In genomic region chr8:109736819-109737218, GRCm38 (mm10) we compare ENCODE assay signal across 8 mouse cellular contexts. TPM values are rescaled to one million over a fixed set of nuclear protein-coding genes. Genes with fewer than 3 reads are reported as not detected.
DNase-seq lines count a peak whose midpoint lies in the region; ATAC-seq lines count a peak whose summit lies in the region.

No protein-coding gene starts in this region.

- ATAC-seq in kidney, embryonic 16.5 days (ENCODE audit: low FRiP score, low TSS enrichment): 0 out of 2 replicates have a peak, but pooled peaks have one; percentile 18
- no peak for ATAC-seq in hindbrain, embryonic 12.5 days (ENCODE audit: low FRiP score)

- H3K27me3 ChIP-seq in kidney, embryonic 16.5 days (ENCODE audit: insufficient read depth, low read length): no peaks in the 10 kb centered on the region
- H3K27me3 ChIP-seq in hindbrain, embryonic 12.5 days: no peaks in the 10 kb centered on the region
- no peaks in the 10 kb centered on the region for H3K27me3 ChIP-seq in midbrain, embryonic 10.5 days (ENCODE audit: low read depth, poor library complexity, severe bottlenecking)

- DNase-seq in kidney, adult 8-10 months: no peak
- no peak for DNase-seq in midbrain, embryonic 10.5 days (ENCODE audit: low spot score)
- DNase-seq in layer of hippocampus, postnatal 36 days: no peak
- no peak for DNase-seq in spleen, postnatal 36 days (ENCODE audit: low spot score in 2 of 2)
- no peak for DNase-seq in cerebellum, adult 8-10 months

- WGBS in kidney, embryonic 16.5 days: 5% methylated on average over 8 of the region's 8 CpGs
- 10% methylated on average over 8 of the region's 8 CpGs for WGBS in hindbrain, embryonic 12.5 days
- WGBS in midbrain, embryonic 10.5 days: 10% methylated on average over 8 of the region's 8 CpGs

- no peak overlapping the region; the same call in 1 of the 2 replicates for H3K27ac ChIP-seq in kidney, embryonic 16.5 days (ENCODE audit: low read length)
- H3K27ac ChIP-seq in brown adipose tissue, adult 24 weeks (replicated peaks; ENCODE audit: low read depth, low read length): peak overlapping the region; percentile 5; the same call in 1 of the 2 replicates
- no peak overlapping the region for H3K27ac ChIP-seq in hindbrain, embryonic 12.5 days
- H3K27ac ChIP-seq in midbrain, embryonic 10.5 days (replicated peaks): peak overlapping the region; percentile 96

- H3K9me3 ChIP-seq in kidney, embryonic 16.5 days (ENCODE audit: low read length): no peaks in the 10 kb centered on the region
- no peaks in the 10 kb centered on the region for H3K9me3 ChIP-seq in hindbrain, embryonic 12.5 days (replicated peaks)
- H3K9me3 ChIP-seq in midbrain, embryonic 10.5 days (replicated peaks): no peaks in the 10 kb centered on the region

- H3K36me3 ChIP-seq in kidney, embryonic 16.5 days (ENCODE audit: insufficient read depth, low read length): peaks cover 23% of the 10 kb centered on the region
- H3K36me3 ChIP-seq in hindbrain, embryonic 12.5 days: peaks cover 31% of the 10 kb centered on the region
- peaks cover 34% of the 10 kb centered on the region for H3K36me3 ChIP-seq in midbrain, embryonic 10.5 days

- H3K4me3 ChIP-seq in kidney, embryonic 16.5 days (ENCODE audit: low read length): peak overlapping the region; percentile 85
- peak overlapping the region; percentile 97 for H3K4me3 ChIP-seq in brown adipose tissue, adult 24 weeks (ENCODE audit: insufficient read depth, low read depth, low read length)
- H3K4me3 ChIP-seq in hindbrain, embryonic 12.5 days: peak overlapping the region; percentile 85
- H3K4me3 ChIP-seq in midbrain, embryonic 10.5 days: peak overlapping the region; percentile 98

- peak overlapping the region; percentile 71 for H3K4me2 ChIP-seq in kidney, embryonic 16.5 days (replicated peaks; ENCODE audit: low read depth, low read length)
- peak overlapping the region; percentile 96 for H3K4me2 ChIP-seq in hindbrain, embryonic 12.5 days (replicated peaks)

- H3K9ac ChIP-seq in kidney, embryonic 16.5 days (replicated peaks; ENCODE audit: low read length): peak overlapping the region; percentile 93
- peak overlapping the region; percentile 94 for H3K9ac ChIP-seq in hindbrain, embryonic 12.5 days

- peaks cover 12% of the 10 kb centered on the region for H3K4me1 ChIP-seq in kidney, embryonic 16.5 days (ENCODE audit: insufficient read depth, low read length)
- no peaks in the 10 kb centered on the region for H3K4me1 ChIP-seq in brown adipose tissue, adult 24 weeks (ENCODE audit: control insufficient read depth, insufficient read depth, insufficient read length, low read length)
- peaks cover 14% of the 10 kb centered on the region for H3K4me1 ChIP-seq in hindbrain, embryonic 12.5 days
- H3K4me1 ChIP-seq in midbrain, embryonic 10.5 days: peaks cover 14% of the 10 kb centered on the region

RNA-seq across cellular contexts. Expression of gene Atxn1l, which starts 0.7 kb away (rescaled TPM):
- 7.5 and 9.3 TPM in 2 replicates for polyA plus RNA-seq in kidney, embryonic 16.5 days (2015; fragmentation: Nextera tagmentation; extraction: Ambion mirVana)
- 13.2 and 13.9 TPM in 2 replicates for polyA plus RNA-seq in brown adipose tissue, adult 24 weeks (2012; ENCODE audit: insufficient read depth, insufficient read length, missing spikeins)
- polyA plus RNA-seq in hindbrain, embryonic 12.5 days (2016; fragmentation: Nextera tagmentation; extraction: Ambion mirVana): 8.1 and 8.4 TPM in 2 replicates
- 6.3 and 8.1 TPM in 2 replicates for polyA plus RNA-seq in midbrain, embryonic 10.5 days (2016; fragmentation: Nextera tagmentation; extraction: Ambion mirVana)
- 10 to 100 TPM; 37.4 to 40.3 TPM for total RNA-seq in layer of hippocampus, postnatal 36 days (2021)

RNA-seq across cellular contexts. Expression of gene Zfp821, which starts 31.5 kb away (rescaled TPM):
- polyA plus RNA-seq in kidney, embryonic 16.5 days (2015; fragmentation: Nextera tagmentation; extraction: Ambion mirVana): 25.1 and 28.5 TPM in 2 replicates
- polyA plus RNA-seq in brown adipose tissue, adult 24 weeks (2012; ENCODE audit: insufficient read depth, insufficient read length, missing spikeins): 1.3 and 3.2 TPM in 2 replicates
- 77.0 and 80.2 TPM in 2 replicates for polyA plus RNA-seq in hindbrain, embryonic 12.5 days (2016; fragmentation: Nextera tagmentation; extraction: Ambion mirVana)
- 37.7 and 42.8 TPM in 2 replicates for polyA plus RNA-seq in midbrain, embryonic 10.5 days (2016; fragmentation: Nextera tagmentation; extraction: Ambion mirVana)
- total RNA-seq in layer of hippocampus, postnatal 36 days (2021): 10 to 100 TPM; 44.6 to 46.8 TPM

RNA-seq across cellular contexts. Expression of gene Ap1g1, which starts 41.5 kb away (rescaled TPM):
- 46.6 and 53.6 TPM in 2 replicates for polyA plus RNA-seq in kidney, embryonic 16.5 days (2015; fragmentation: Nextera tagmentation; extraction: Ambion mirVana)
- polyA plus RNA-seq in brown adipose tissue, adult 24 weeks (2012; ENCODE audit: insufficient read depth, insufficient read length, missing spikeins): 44.4 and 68.3 TPM in 2 replicates
- polyA plus RNA-seq in hindbrain, embryonic 12.5 days (2016; fragmentation: Nextera tagmentation; extraction: Ambion mirVana): 61.5 and 70.5 TPM in 2 replicates
- 47.1 and 50.6 TPM in 2 replicates for polyA plus RNA-seq in midbrain, embryonic 10.5 days (2016; fragmentation: Nextera tagmentation; extraction: Ambion mirVana)
- 10 to 100 TPM; 80.1 to 94.6 TPM for total RNA-seq in layer of hippocampus, postnatal 36 days (2021)

RNA-seq across cellular contexts. Expression of gene Ist1, which starts 43.8 kb away (rescaled TPM):
- 160 TPM in 2 replicates for polyA plus RNA-seq in kidney, embryonic 16.5 days (2015; fragmentation: Nextera tagmentation; extraction: Ambion mirVana)
- polyA plus RNA-seq in brown adipose tissue, adult 24 weeks (2012; ENCODE audit: insufficient read depth, insufficient read length, missing spikeins): 36.1 and 57.8 TPM in 2 replicates
- polyA plus RNA-seq in hindbrain, embryonic 12.5 days (2016; fragmentation: Nextera tagmentation; extraction: Ambion mirVana): 185 and 186 TPM in 2 replicates
- polyA plus RNA-seq in midbrain, embryonic 10.5 days (2016; fragmentation: Nextera tagmentation; extraction: Ambion mirVana): 143 and 156 TPM in 2 replicates
- total RNA-seq in layer of hippocampus, postnatal 36 days (2021): 10 to 100 TPM; 93.2 to 94.0 TPM

Comparison
In these comparisons a context has a peak if more than half of its experiments do, and no peak if none do; other contexts are left out.
1. H3K27ac ChIP-seq: peak in brown adipose tissue, adult 24 weeks (single experiment) and midbrain, embryonic 10.5 days (single experiment); none in kidney, embryonic 16.5 days (single experiment) and hindbrain, embryonic 12.5 days (single experiment).
2. Peak in every context shown above with its lines, with median percentiles within 50 percentile points of each other: H3K4me3 ChIP-seq.